Mouse (Mus musculus) natural killer cell, adult 2 months (primary cell): Measurements from ENCODE around the gene Atp5g3.
"Not testable (repeated sequence)": the region's sequence is repeated elsewhere in the genome, so short reads cannot be mapped to it uniquely, and the experiment has no call there.

Experiments
- DNase-seq, 2 experiments: peaks; one replicate each; pipeline ENCODE4 v3.0.0; 2022; ENCODE audit warnings: low spot score in 2 of 2

Atp5g3 gene

DNA sequence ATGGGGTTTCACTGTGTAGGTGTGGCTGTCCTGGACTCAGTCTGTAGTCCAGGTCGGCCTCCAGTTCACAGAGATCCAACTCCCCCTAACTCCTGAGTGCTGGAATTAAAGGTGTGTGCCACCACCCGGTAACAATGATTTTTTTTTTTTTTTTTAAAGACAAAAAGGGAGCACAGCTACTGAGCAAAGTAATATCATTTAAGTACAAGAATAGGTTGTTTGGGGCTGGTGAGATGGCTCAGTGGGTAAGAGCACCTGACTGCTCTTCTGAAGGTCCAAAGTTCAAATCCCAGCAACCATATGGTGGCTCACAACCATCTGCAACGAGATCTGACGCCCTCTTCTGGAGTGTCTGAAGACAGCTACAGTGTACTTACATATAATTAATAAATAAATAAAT lies 14.2 kb downstream of the Atp5g3 start:
- not testable (repeated sequence) for DNase-seq

DNA sequence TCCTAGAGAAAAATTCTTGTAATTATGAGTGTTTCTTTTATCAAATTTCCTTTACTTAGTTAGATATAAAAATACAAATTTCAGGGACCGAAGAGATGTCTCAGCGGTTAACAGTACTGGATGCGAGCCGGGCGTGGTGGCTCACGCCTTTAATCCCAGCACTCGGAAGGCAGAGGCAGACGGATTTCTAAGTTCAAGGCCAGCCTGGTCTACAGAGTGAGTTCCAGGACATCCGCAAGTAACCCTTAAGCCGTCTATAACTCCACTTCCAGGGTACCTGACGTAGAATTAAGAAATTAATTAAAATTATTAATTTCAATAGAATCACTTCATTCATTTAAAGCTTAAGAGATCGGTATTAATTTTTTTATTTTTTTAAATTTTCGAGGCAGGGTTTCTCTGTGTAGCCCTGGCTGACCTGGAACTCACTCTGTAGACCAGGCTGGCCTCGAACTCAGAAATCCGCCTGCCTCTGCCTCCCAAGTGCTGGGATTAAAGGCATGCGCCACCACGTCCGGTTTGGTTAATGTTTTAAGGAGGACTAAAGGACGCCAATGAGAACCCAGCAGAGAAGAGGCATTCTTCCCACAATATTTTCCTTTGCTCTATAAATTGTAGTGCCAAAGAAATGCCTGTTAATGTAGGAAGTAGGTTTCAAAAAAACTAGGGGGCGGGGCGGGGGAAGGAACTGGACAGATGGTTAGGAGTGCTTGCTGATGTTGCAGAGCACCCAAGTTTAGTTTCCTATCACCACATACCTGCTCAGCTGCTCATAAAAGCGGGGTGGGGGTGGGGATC lies 17.5 kb downstream of the Atp5g3 start:
- no peak for DNase-seq

DNA sequence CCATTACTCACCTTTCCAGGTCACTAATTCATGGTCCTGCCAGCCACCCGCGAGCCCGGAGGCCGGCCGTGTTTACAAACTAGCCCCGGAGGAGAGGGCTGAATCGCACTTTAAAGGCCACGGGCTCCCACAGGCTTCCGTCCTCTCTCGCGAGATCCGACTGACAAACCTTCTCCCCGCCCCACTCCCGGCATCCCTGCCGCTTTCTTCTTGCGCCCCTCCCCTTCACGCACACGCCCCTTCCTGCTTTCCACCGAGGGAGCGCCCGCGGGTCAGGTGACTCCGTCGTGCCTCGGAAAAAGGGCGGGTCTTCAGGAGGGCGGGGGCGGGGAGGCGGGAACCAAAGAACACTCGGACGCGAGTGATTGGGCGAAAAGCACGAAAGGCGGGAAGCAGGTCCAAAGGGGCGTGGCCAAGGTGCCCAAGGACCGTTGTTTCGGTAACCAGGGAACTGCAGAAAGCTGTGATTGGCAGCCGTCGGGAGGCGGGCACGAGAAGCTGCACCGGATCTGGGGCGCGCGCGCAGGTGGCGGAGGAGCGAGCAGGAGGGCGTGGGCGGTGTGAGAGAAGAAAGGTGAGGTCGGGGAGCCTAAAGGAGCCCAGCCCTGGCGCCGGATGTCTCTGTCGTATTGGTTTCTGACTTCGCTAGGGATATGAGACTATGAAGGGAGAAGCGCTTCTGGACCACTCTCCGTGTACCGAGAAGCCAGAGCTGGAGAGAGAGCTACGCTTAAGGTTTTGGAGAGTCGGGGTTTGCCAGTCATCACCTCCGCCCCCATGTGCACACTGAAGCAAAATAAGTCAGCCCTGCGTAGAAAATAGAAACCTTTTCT lies 18.4 kb downstream of the Atp5g3 start, which contains the start of gene Atf2:
Gene Atf2, minus strand, starts transcription at position 176 of the 833 bp plus-strand sequence.
- peak; percentile 99 for DNase-seq

DNA sequence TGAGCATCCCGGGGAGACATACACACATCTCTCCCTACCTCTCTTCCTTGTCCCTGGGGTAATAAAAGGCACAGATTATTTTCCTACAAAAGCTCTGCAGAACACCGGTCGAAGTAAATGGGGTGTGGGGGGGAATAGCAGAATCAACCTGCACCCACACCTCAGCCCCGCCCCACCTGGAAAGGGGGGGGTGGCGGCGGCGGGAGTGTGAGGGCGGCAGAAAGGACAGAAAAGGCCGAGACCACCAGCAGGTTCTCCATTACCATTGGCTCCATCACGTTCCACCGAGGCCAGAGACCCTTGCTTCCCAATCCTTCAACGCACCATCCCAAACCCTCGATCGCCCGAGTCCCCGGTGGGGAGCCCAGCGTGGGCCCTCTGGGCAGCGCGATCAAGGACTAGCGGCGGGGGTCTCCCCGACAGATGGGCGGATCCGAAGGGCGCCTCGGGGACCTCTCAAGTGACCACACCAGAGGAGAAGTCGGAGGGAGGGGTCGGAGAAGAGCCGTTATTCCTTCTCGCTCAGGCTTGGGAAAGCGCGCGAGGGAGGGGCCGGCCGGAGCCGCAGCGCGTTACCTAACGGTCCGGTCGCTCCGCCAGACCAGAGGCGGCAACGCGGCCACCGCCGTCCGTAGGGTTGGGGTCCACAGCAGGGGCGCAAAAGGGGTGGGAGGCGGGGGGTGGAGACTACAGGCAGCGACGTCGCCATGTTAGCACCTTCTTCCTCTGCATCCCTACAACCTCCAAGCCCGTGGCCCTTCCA lies 19.2 kb downstream of the Atp5g3 start:
- peak; percentile 2 to 18 for DNase-seq

DNA sequence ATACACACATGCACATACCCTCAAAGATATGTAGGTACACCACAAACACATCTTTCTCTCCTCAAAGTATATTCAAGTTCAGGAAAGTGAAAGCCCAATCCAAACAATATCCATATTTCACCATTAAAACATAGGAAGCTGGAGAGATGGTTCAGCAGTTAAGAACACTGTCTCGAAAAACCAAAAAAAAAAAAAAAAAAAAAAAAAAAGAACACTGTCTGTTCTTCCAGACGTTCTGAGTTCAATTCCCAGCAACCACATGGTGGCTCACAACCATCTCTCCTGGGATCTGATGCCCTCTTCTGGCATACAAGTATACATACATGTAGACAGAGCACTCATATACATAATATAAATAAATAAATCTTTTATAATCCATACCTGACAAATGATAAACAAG lies 25.1 kb downstream of the Atp5g3 start:
- no peak for DNase-seq

DNA sequence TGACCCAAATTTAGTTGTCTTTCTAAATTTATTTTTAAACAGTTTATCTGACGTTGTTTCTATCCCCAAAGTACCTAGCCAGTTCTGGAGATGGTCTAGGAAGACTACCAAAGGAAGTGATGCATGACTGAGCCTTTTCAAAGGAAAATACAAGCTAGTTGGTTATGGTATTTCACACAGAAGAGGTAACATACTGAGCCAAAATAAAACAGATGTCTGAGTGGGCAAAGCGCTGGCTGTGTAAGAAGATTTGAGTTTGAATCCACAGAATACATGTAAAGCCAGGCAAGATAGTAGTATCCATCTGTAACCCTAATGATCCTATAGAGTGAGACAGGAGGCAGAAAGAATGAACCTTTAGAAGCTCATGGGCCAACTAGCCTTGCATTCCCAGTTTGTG lies 33.2 kb downstream of the Atp5g3 start:
- no peak for DNase-seq

DNA sequence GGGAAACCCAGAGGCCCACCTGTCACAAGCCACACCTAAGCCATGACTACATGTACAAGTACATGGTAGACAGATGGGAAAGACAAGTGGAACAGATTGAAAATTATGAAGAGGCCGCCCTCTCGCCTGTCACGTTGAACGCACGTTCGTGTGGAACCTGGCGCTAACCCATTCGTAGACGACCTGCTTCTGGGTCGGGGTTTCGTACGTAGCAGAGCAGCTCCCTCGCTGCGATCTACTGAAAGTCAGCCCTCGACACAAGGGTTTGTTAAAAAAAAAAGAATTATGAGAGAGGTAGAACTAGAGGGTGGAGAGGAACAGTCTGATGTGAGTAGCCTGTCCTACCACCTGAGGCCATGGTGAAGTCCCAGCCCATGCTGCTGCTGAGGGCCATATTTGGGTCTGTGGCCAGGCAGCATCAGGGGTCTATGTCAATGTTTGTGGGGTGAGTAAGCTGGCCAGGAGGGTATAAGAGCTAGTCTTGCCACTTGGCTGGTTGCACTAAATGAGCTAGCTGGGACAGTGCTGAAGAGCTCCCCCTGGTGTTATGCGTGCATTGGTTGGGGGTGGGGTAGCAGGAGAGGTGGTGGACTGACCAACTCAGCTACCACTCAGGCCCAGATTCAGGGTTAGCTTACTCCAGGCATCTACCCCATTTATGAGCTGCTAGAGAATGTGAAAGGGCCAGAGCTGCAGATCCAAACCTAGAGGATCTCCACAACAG lies 43.2 kb downstream of the Atp5g3 start:
- peak; percentile 68 to 71 for DNase-seq

DNA sequence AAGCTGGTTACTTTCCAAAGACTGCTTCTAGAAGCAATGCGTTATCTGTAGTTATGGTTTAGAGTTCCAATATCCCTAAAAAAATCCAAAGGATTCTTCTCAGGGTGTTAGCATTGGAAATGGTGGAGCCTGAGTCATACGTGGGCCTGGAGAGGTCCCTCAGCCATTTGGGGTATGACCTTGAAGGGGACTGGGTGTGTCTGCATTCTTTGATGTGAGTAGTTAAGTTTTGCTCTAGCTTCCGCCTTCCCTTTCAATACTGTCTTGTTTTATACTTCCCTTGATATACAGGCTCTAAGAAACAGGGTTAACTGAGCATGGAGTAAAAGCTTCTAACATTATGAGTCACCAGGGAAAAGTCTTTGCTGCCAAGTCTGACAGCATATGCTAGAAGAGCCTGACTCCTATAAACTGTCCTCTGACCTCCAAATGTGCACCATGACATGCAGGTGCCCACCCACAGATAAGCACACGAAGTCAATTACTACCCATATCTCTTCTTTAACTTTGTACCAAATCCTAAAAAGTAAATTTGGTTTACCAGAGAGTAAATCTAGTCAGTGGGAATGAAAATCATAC lies 51.0 kb downstream of the Atp5g3 start:
- DNase-seq, result no peak
